Mouse (Mus musculus): ENCODE measurements around the gene Limk2. TPM values are rescaled to one million over a fixed set of nuclear protein-coding genes. Genes with fewer than 3 reads are reported as not detected.

Gene Limk2
- polyA plus RNA-seq, 1 experiment from 2014 or later: 58.1 TPM

DNA sequence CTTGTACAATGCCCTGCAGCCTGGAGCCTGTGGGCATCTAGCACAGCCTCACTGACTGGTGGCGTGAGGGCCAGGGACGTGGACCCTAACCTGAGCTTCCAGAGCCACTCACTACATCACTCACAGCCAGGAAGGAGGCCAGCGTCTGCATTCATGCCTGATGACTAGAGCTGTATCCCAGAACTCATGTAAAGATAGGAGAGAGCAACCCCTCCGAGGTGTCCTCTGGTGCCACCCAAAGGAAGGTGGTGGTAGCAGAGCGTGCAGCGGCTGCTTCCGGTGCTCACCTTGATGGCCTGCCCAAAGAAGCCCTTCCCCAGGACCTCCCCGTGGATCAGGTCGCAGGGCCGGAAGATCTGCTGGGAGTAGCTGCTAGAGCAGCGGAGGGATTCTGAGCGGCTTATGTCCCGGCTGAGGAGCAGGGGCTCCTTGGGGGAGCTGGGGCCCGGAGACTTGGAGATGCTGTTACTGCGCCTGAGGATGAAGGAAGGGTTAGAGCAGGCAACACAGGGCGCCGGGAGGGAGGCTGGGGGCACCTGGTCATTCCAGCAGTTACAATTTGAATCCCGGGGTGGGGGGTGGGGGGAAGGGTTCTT, 55.9 kb downstream of the Limk2 start:
- ATAC-seq (ENCODE audit: insufficient number of reproducible peaks, insufficient read depth, low FRiP score, low read depth): no peak
- no peak overlapping the region for H3K4me3 ChIP-seq (ENCODE audit: control insufficient read depth in 1 of 2, insufficient read depth in 1 of 2, low read depth in 1 of 2, low read length in 2 of 2)
- H3K9ac ChIP-seq (ENCODE audit: low read length): no peak overlapping the region
- H3K9me3 ChIP-seq (ENCODE audit: control insufficient read depth, low read length): no peaks in the 10 kb centered on the region
- no peak overlapping the region for H3K4me2 ChIP-seq (ENCODE audit: low read length)
- H3K36me3 ChIP-seq (ENCODE audit: control insufficient read depth, insufficient read depth, low read length): peaks cover 76% of the 10 kb centered on the region
- H3K27ac ChIP-seq (replicated peaks in 1 of 2; ENCODE audit: control insufficient read depth in 1 of 2, insufficient read depth in 1 of 2, low read depth in 2 of 2, low read length in 2 of 2): no peak overlapping the region
- peaks cover 14 to 15% of the 10 kb centered on the region in 2 experiments for H3K4me1 ChIP-seq (ENCODE audit: control insufficient read depth in 2 of 2, insufficient read depth in 2 of 2, low read length in 2 of 2)
- WGBS: 44% methylated on average over 18 of the region's 18 CpGs
- H3K27me3 ChIP-seq (ENCODE audit: control insufficient read depth, insufficient read depth, low read length): no peaks in the 10 kb centered on the region

DNA sequence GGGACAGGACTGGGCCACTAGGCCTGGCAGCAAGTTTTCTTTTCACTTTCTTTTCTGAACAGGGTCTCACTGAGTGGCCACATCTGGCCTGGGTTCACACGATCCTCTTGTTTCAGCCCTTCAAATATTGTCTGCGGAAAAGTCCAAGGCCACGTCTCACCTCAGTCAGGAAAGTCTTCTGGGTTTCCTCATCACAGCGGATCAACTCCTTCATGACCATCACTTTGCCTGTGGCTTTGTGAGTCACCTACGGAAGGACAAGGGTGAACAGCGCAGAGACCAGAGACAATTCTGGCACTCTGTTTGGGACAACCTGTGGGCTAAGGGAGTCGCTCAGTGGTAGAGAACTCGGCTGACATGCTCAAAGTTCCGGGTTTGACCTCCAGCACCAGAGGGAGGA, 56.9 kb downstream of the Limk2 start:
- no peaks in the 10 kb centered on the region for H3K27me3 ChIP-seq (ENCODE audit: control insufficient read depth, insufficient read depth, low read length)
- no peak overlapping the region for H3K9ac ChIP-seq (ENCODE audit: low read length)
- no peaks in the 10 kb centered on the region for H3K9me3 ChIP-seq (ENCODE audit: control insufficient read depth, low read length)
- peaks cover 24% of the 10 kb centered on the region in 2 experiments for H3K4me1 ChIP-seq (ENCODE audit: control insufficient read depth in 2 of 2, insufficient read depth in 2 of 2, low read length in 2 of 2)
- no peak overlapping the region for H3K27ac ChIP-seq (replicated peaks in 1 of 2; ENCODE audit: control insufficient read depth in 1 of 2, insufficient read depth in 1 of 2, low read depth in 2 of 2, low read length in 2 of 2)
- WGBS: 91% methylated on average over 9 of the region's 9 CpGs
- peaks cover 75% of the 10 kb centered on the region for H3K36me3 ChIP-seq (ENCODE audit: control insufficient read depth, insufficient read depth, low read length)
- H3K4me2 ChIP-seq (ENCODE audit: low read length): no peak overlapping the region
- ATAC-seq (ENCODE audit: insufficient number of reproducible peaks, insufficient read depth, low FRiP score, low read depth): no peak
- no peak overlapping the region for H3K4me3 ChIP-seq (ENCODE audit: control insufficient read depth in 1 of 2, insufficient read depth in 1 of 2, low read depth in 1 of 2, low read length in 2 of 2)

- Histone ChIP-seq H3K4me3 (ENCODE audit: control insufficient read depth in 1 of 2, insufficient read depth in 1 of 2, low read depth in 1 of 2, low read length in 2 of 2) (no peak overlapping the region), H3K27ac (replicated peaks in 1 of 2; ENCODE audit: control insufficient read depth in 1 of 2, insufficient read depth in 1 of 2, low read depth in 2 of 2, low read length in 2 of 2) (peak overlapping the region; percentile 77 to 83), H3K27me3 (ENCODE audit: control insufficient read depth, insufficient read depth, low read length) (no peaks in the 10 kb centered on the region), H3K4me1 (ENCODE audit: control insufficient read depth in 2 of 2, insufficient read depth in 2 of 2, low read length in 2 of 2) (peaks cover 24% of the 10 kb centered on the region in 2 experiments), H3K9me3 (ENCODE audit: control insufficient read depth, low read length) (no peaks in the 10 kb centered on the region), H3K9ac (ENCODE audit: low read length) (peak overlapping the region; percentile 48), H3K36me3 (ENCODE audit: control insufficient read depth, insufficient read depth, low read length) (peaks cover 81% of the 10 kb centered on the region), H3K4me2 (ENCODE audit: low read length) (0 out of 2 replicates have a peak overlapping the region, but pooled peaks have one; percentile 16)
- 70% methylated on average over 4 of the region's 4 CpGs for WGBS
- ATAC-seq (ENCODE audit: insufficient number of reproducible peaks, insufficient read depth, low FRiP score, low read depth): no peak
These were observed 59.7 kb downstream of the Limk2 start for GRCm38 (mm10) chr11:3349343-3349695.

DNA sequence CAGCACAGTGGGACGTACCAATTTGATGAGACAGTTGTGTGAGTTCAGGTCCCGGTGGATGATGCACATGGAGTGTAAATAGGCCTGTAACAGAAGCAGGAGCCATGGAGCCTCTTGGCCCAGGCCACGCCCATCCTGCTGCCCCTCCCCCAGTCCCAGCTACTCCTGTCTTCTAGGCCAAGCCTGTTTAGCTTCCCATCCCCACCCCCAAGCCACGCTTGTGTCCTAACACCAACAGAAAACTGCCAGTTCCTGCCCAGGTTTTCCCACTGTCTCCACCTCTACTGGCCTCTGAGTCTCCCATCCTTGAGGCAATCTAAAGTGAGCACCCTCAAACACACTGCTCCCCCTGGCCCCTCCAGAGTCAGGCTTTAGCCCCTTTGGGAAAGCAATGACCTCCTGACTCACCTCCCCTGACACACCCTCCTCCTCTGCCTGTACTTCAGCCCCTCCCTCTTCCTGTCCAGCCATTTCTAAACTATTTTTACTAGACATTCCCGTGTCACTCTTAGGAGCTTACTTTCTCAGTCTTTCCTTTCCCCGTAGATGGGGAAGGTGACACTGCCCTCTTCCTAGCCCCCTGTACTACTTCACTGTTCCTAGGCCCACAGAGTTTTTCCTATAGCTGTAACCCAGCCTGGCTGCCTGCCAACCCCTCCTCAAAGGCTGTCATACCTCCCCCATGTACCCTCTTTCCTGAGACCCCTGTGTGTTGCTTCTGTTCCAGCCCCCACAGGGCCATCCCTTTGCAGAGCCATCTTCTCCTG, 60.2 kb downstream of the Limk2 start:
- Histone ChIP-seq H3K9me3 (ENCODE audit: control insufficient read depth, low read length) (no peaks in the 10 kb centered on the region), H3K4me3 (ENCODE audit: control insufficient read depth in 1 of 2, insufficient read depth in 1 of 2, low read depth in 1 of 2, low read length in 2 of 2) (no peak overlapping the region), H3K27me3 (ENCODE audit: control insufficient read depth, insufficient read depth, low read length) (no peaks in the 10 kb centered on the region), H3K27ac (replicated peaks in 1 of 2; ENCODE audit: control insufficient read depth in 1 of 2, insufficient read depth in 1 of 2, low read depth in 2 of 2, low read length in 2 of 2) (peak overlapping the region; percentile 77 to 83), H3K36me3 (ENCODE audit: control insufficient read depth, insufficient read depth, low read length) (peaks cover 81% of the 10 kb centered on the region), H3K4me1 (ENCODE audit: control insufficient read depth in 2 of 2, insufficient read depth in 2 of 2, low read length in 2 of 2) (peaks cover 24% of the 10 kb centered on the region in 2 experiments), H3K4me2 (ENCODE audit: low read length) (peak overlapping the region; percentile 16; the same call in 1 of the 2 replicates), H3K9ac (ENCODE audit: low read length) (peak overlapping the region; percentile 48)
- WGBS: 11% methylated on average over 6 of the region's 6 CpGs
- ATAC-seq (ENCODE audit: insufficient number of reproducible peaks, insufficient read depth, low FRiP score, low read depth): no peak

DNA sequence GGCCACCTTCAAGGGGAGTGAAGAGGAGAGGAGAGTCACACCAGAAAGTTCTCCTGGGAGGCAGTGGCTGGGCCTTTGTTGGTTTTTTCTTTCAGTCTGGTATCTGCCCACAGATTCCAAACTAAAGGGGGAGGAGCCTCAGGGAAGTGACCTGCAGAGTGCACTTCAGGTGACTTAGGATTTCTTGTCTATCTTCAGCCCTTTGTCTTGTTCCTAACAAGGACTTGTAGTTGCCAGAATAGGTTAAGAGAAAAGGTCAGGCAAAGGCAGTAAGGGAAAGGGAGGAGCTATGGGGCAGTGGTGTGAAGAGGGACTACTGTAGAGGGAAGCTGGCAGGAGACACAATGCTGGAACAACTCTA, 61.2 kb downstream of the Limk2 start:
- H3K4me2 ChIP-seq (ENCODE audit: low read length): no peak overlapping the region
- no peak overlapping the region for H3K4me3 ChIP-seq (ENCODE audit: control insufficient read depth in 1 of 2, insufficient read depth in 1 of 2, low read depth in 1 of 2, low read length in 2 of 2)
- peaks cover 24% of the 10 kb centered on the region in 2 experiments for H3K4me1 ChIP-seq (ENCODE audit: control insufficient read depth in 2 of 2, insufficient read depth in 2 of 2, low read length in 2 of 2)
- H3K9ac ChIP-seq (ENCODE audit: low read length): peak overlapping the region; percentile 28; the same call in 1 of the 2 replicates
- no peaks in the 10 kb centered on the region for H3K9me3 ChIP-seq (ENCODE audit: control insufficient read depth, low read length)
- no peaks in the 10 kb centered on the region for H3K27me3 ChIP-seq (ENCODE audit: control insufficient read depth, insufficient read depth, low read length)
- peak overlapping the region; percentile 77 to 83 for H3K27ac ChIP-seq (replicated peaks in 1 of 2; ENCODE audit: control insufficient read depth in 1 of 2, insufficient read depth in 1 of 2, low read depth in 2 of 2, low read length in 2 of 2)
- ATAC-seq (ENCODE audit: insufficient number of reproducible peaks, insufficient read depth, low FRiP score, low read depth): no peak
- H3K36me3 ChIP-seq (ENCODE audit: control insufficient read depth, insufficient read depth, low read length): peaks cover 81% of the 10 kb centered on the region

- Histone ChIP-seq H3K4me3 (ENCODE audit: control insufficient read depth in 1 of 2, insufficient read depth in 1 of 2, low read depth in 1 of 2, low read length in 2 of 2) (no peak overlapping the region), H3K9ac (ENCODE audit: low read length) (peak overlapping the region; percentile 28; the same call in 1 of the 2 replicates), H3K9me3 (ENCODE audit: control insufficient read depth, low read length) (no peaks in the 10 kb centered on the region), H3K36me3 (ENCODE audit: control insufficient read depth, insufficient read depth, low read length) (peaks cover 81% of the 10 kb centered on the region), H3K27ac (replicated peaks in 1 of 2; ENCODE audit: control insufficient read depth in 1 of 2, insufficient read depth in 1 of 2, low read depth in 2 of 2, low read length in 2 of 2) (peak overlapping the region in 1 of 2 experiments; percentile 83; a peak in 2 of 4 replicates), H3K4me1 (ENCODE audit: control insufficient read depth in 2 of 2, insufficient read depth in 2 of 2, low read length in 2 of 2) (peaks cover 24% of the 10 kb centered on the region in 2 experiments), H3K4me2 (ENCODE audit: low read length) (no peak overlapping the region), H3K27me3 (ENCODE audit: control insufficient read depth, insufficient read depth, low read length) (no peaks in the 10 kb centered on the region)
- no peak; the same call in 1 of the 2 replicates for ATAC-seq (ENCODE audit: insufficient number of reproducible peaks, insufficient read depth, low FRiP score, low read depth)
- 56% methylated on average over 12 of the region's 12 CpGs for WGBS
These were observed 61.7 kb downstream of the Limk2 start for GRCm38 (mm10) chr11:3347091-3347834.

DNA sequence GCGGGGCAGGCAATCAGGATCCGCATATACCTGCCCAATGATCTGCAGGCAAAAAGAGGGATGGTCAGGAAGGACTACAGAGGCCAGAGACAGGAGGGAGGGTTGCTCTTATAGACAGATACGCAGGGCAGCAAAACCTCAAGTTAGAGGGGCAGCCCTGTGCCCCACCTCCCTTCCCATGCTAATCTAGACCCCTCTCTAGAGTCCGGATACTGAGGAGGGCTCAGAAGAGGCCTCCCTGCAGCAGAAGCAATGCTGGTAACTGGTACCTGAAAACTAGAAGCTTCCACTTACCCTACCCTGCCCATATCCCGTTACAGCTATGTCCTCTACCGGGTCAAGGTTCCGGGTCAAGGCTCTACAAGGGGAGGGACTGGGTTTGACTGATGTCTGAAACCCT, 62.6 kb downstream of the Limk2 start:
- H3K36me3 ChIP-seq (ENCODE audit: control insufficient read depth, insufficient read depth, low read length): peaks cover 81% of the 10 kb centered on the region

More for the DNA sequence above, 62.6 kb downstream of the Limk2 start:
- H3K4me1 ChIP-seq (ENCODE audit: control insufficient read depth in 2 of 2, insufficient read depth in 2 of 2, low read length in 2 of 2): peaks cover 24% of the 10 kb centered on the region in 2 experiments
- no peak overlapping the region for H3K4me2 ChIP-seq (ENCODE audit: low read length)
- ATAC-seq (ENCODE audit: insufficient number of reproducible peaks, insufficient read depth, low FRiP score, low read depth): no peak
- no peak overlapping the region for H3K4me3 ChIP-seq (ENCODE audit: control insufficient read depth in 1 of 2, insufficient read depth in 1 of 2, low read depth in 1 of 2, low read length in 2 of 2)
- H3K9ac ChIP-seq (ENCODE audit: low read length): 0 out of 2 replicates have a peak overlapping the region, but pooled peaks have one; percentile 17
- 93% methylated on average over 7 of the region's 7 CpGs for WGBS
- H3K9me3 ChIP-seq (ENCODE audit: control insufficient read depth, low read length): no peaks in the 10 kb centered on the region
- no peaks in the 10 kb centered on the region for H3K27me3 ChIP-seq (ENCODE audit: control insufficient read depth, insufficient read depth, low read length)
- no peak overlapping the region for H3K27ac ChIP-seq (replicated peaks in 1 of 2; ENCODE audit: control insufficient read depth in 1 of 2, insufficient read depth in 1 of 2, low read depth in 2 of 2, low read length in 2 of 2)

All from heart, embryonic 14.5 days (tissue).